ENCODE assay signal across 8 mouse cellular contexts in genomic region chr7:79464776-79465420, GRCm38 (mm10). TPM values are rescaled to one million over a fixed set of nuclear protein-coding genes. Genes with fewer than 3 reads are reported as not detected.
A peak's percentile ranks its signal among the peaks of the same experiment; 100 is the strongest.
DNase-seq lines count a peak whose midpoint lies in the region; ATAC-seq and TF ChIP-seq lines count a peak whose summit lies in the region.

No protein-coding gene starts in this region.

- H3K9ac ChIP-seq in embryonic facial prominence, embryonic 15.5 days, result peak overlapping the region; percentile 69
- H3K9ac ChIP-seq in kidney, postnatal 0 days (ENCODE audit: low read depth, low read length), result peak overlapping the region; percentile 90
- H3K9ac ChIP-seq in midbrain, embryonic 16.5 days (ENCODE audit: low read depth, low read length), result peak overlapping the region; percentile 81

- 0 out of 2 replicates have a peak, but pooled peaks cover 7% of the 10 kb centered on the region for H3K27me3 ChIP-seq in embryonic facial prominence, embryonic 15.5 days
- no peaks in the 10 kb centered on the region for H3K27me3 ChIP-seq in kidney, postnatal 0 days (ENCODE audit: insufficient read depth, low read length)
- H3K27me3 ChIP-seq in midbrain, embryonic 16.5 days (ENCODE audit: control insufficient read depth, insufficient read depth, low read depth, low read length), result no peaks in the 10 kb centered on the region

- H3K36me3 ChIP-seq in embryonic facial prominence, embryonic 15.5 days, result peaks cover 27% of the 10 kb centered on the region
- peaks cover 28% of the 10 kb centered on the region; the same call in 1 of the 2 replicates for H3K36me3 ChIP-seq in kidney, postnatal 0 days (ENCODE audit: insufficient read depth, low read length)
- peaks cover 14% of the 10 kb centered on the region for H3K36me3 ChIP-seq in midbrain, embryonic 16.5 days (ENCODE audit: control insufficient read depth, insufficient read depth, low read length)

- no peak for ATAC-seq in embryonic facial prominence, embryonic 15.5 days (ENCODE audit: insufficient number of reproducible peaks, low FRiP score, low TSS enrichment, low read depth)
- no peak for ATAC-seq in kidney, postnatal 0 days (replicated peaks; ENCODE audit: low FRiP score, low read depth)
- no peak for ATAC-seq in midbrain, embryonic 16.5 days

- peaks cover 27% of the 10 kb centered on the region for H3K4me1 ChIP-seq in embryonic facial prominence, embryonic 15.5 days
- peaks cover 10% of the 10 kb centered on the region for H3K4me1 ChIP-seq in kidney, postnatal 0 days (replicated peaks; ENCODE audit: insufficient read depth, low read length)
- H3K4me1 ChIP-seq in midbrain, embryonic 16.5 days (ENCODE audit: control insufficient read depth, insufficient read depth, low read length), result peaks cover 20% of the 10 kb centered on the region

- 5% methylated on average over 47 of the region's 47 CpGs for WGBS in embryonic facial prominence, embryonic 15.5 days
- WGBS in kidney, postnatal 0 days, result 11% methylated on average over 46 of the region's 47 CpGs
- WGBS in midbrain, embryonic 16.5 days, result 10% methylated on average over 38 of the region's 47 CpGs

- H3K4me2 ChIP-seq in embryonic facial prominence, embryonic 15.5 days (replicated peaks), result peak overlapping the region; percentile 83
- H3K4me2 ChIP-seq in kidney, postnatal 0 days (ENCODE audit: low read length), result peak overlapping the region; percentile 77
- peak overlapping the region; percentile 91 for H3K4me2 ChIP-seq in midbrain, embryonic 16.5 days (ENCODE audit: low read length)

- peak overlapping the region; percentile 92 for H3K27ac ChIP-seq in layer of hippocampus, adult 2 months
- H3K27ac ChIP-seq in embryonic facial prominence, embryonic 15.5 days (replicated peaks), result 0 out of 2 replicates have a peak overlapping the region, but pooled peaks have one; percentile 91
- H3K27ac ChIP-seq in kidney, postnatal 0 days, result no peak overlapping the region
- no peak overlapping the region for H3K27ac ChIP-seq in midbrain, embryonic 16.5 days (ENCODE audit: low read length)

- TF ChIP-seq CTCF in layer of hippocampus, adult 2 months (conservative IDR thresholded peaks at IDR 0.05), result no peak
- TF ChIP-seq CTCF in kidney, postnatal 0 days (IDR thresholded peaks at IDR 0.05; ENCODE audit: low read depth), result no peak

- no peak for DNase-seq in layer of hippocampus, adult 2 months (ENCODE audit: low spot score in 2 of 2)
- no peak for DNase-seq in layer of hippocampus, adult 18-20 months (ENCODE audit: low spot score in 2 of 2)
- peak; percentile 53 for DNase-seq in ZHBTc4 (ENCODE audit: low read depth, low spot score)
- DNase-seq in kidney, postnatal 0 days (ENCODE audit: low spot score), result no peak
- DNase-seq in urinary bladder, postnatal 10 days (ENCODE audit: low spot score), result no peak
- DNase-seq in gastrocnemius, postnatal 25 days, result no peak

- H3K9me3 ChIP-seq in embryonic facial prominence, embryonic 15.5 days (replicated peaks), result no peaks in the 10 kb centered on the region
- H3K9me3 ChIP-seq in kidney, postnatal 0 days (replicated peaks; ENCODE audit: low read length), result no peaks in the 10 kb centered on the region
- H3K9me3 ChIP-seq in midbrain, embryonic 16.5 days (replicated peaks; ENCODE audit: control insufficient read depth, low read length, poor library complexity, severe bottlenecking), result no peaks in the 10 kb centered on the region

- H3K4me3 ChIP-seq in layer of hippocampus, adult 2 months, result peak overlapping the region; percentile 85
- peak overlapping the region; percentile 78 for H3K4me3 ChIP-seq in embryonic facial prominence, embryonic 15.5 days (replicated peaks)
- H3K4me3 ChIP-seq in kidney, postnatal 0 days (replicated peaks; ENCODE audit: low read depth, low read length), result peak overlapping the region; percentile 79
- H3K4me3 ChIP-seq in midbrain, embryonic 16.5 days (ENCODE audit: low read depth, low read length), result peak overlapping the region; percentile 90

RNA-seq across cellular contexts. Expression of gene Polg, which starts 1.3 kb away (rescaled TPM):
- total RNA-seq in layer of hippocampus, adult 2 months (2021), result 100 to 1,000 TPM in 1 of 2 experiments, 10 to 100 TPM in 1; 76.5 to 101 TPM
- total RNA-seq in layer of hippocampus, adult 18-20 months (2021), result 10 to 100 TPM; 81.6 to 81.7 TPM
- polyA plus RNA-seq in embryonic facial prominence, embryonic 15.5 days (2015; fragmentation: Nextera tagmentation; extraction: Ambion mirVana), result 32.7 and 42.6 TPM in 2 replicates
- 22.6 and 22.8 TPM in 2 replicates for polyA plus RNA-seq in kidney, postnatal 0 days (2015; fragmentation: Nextera tagmentation; extraction: Ambion mirVana)
- 19.7 and 22.0 TPM in 2 replicates for polyA plus RNA-seq in midbrain, embryonic 16.5 days (2015; fragmentation: Nextera tagmentation; extraction: Ambion mirVana)
- total RNA-seq in gastrocnemius, postnatal 25 days (2021), result 10 to 100 TPM; 33.8 to 34.3 TPM

Comparison
In these comparisons a context has a peak if more than half of its experiments do, and no peak if none do; other contexts are left out.
1. H3K27ac ChIP-seq: peak in layer of hippocampus, adult 2 months (single experiment) and embryonic facial prominence, embryonic 15.5 days (single experiment); none in kidney, postnatal 0 days (single experiment) and midbrain, embryonic 16.5 days (single experiment).
2. Peak in every context shown above with its lines, with median percentiles within 50 percentile points of each other: H3K4me3 ChIP-seq, H3K4me2 ChIP-seq and H3K9ac ChIP-seq.